Mouse (Mus musculus): ENCODE results near the gene Mbnl2.

- TF ChIP-seq POLR2A (IDR thresholded peaks at IDR 0.05; ENCODE audit: control insufficient read depth, extremely low read depth, insufficient read depth, low read length, poor library complexity) (no peak), CTCF (IDR thresholded peaks at IDR 0.05; ENCODE audit: borderline replicate concordance, control insufficient read depth, extremely low read depth, insufficient read depth, low read length, poor library complexity) (no peak)
These were observed 80.4 kb downstream of the Mbnl2 start for GRCm38 (mm10) chr14:120355742-120356440.

Data from thymus, adult 2 months (tissue).